Mouse (Mus musculus) MEL (cell line): ENCODE measurements around the gene Rfc5.

Experiments
- BHLHE40 ChIP-seq: IDR thresholded peaks from 2 replicates; pipeline ENCODE4 v1.6.1; 2012; ENCODE audit warnings: low read depth, mild to moderate bottlenecking, inconsistent platforms, low read length, improper control_type of control experiment, borderline replicate concordance
- CTCF ChIP-seq, 3 experiments: IDR thresholded peaks in 2 of 3; conservative IDR thresholded peaks in 1 of 3; 2 replicates each; pipeline ENCODE4 v1.5.1; 2011 to 2012; ENCODE audit warnings: low read length in 3 of 3, low read depth in 2 of 3, mild to moderate bottlenecking in 2 of 3, improper control_type of control experiment in 1 of 3, inconsistent platforms in 1 of 3, mixed read lengths in 1 of 3, moderate library complexity in 1 of 3; ENCODE audit not compliant: control insufficient read depth in 1 of 3, insufficient read depth in 1 of 3, poor library complexity in 1 of 3, severe bottlenecking in 1 of 3
- EP300 ChIP-seq, 2 experiments: IDR thresholded peaks; 2 replicates each; pipeline ENCODE4 v1.6.1; 2011; ENCODE audit warnings: improper control_type of control experiment in 2 of 2, low read length in 2 of 2, low read depth in 1 of 2, mild to moderate bottlenecking in 1 of 2
- GATA1 ChIP-seq: IDR thresholded peaks from 2 replicates; pipeline ENCODE4 v1.6.1; 2011; ENCODE audit warnings: low read depth, low read length, improper control_type of control experiment
- JUND ChIP-seq: IDR thresholded peaks from 2 replicates; pipeline ENCODE4 v1.6.1; 2011; ENCODE audit warnings: low read depth, mild to moderate bottlenecking, improper control_type of control experiment, low read length
- KAT2A ChIP-seq: conservative IDR thresholded peaks from 2 replicates; pipeline ENCODE4 v1.6.1; 2012; ENCODE audit warnings: low read depth, low read length, improper control_type of control experiment, inconsistent platforms
- MAX ChIP-seq: IDR thresholded peaks from 2 replicates; pipeline ENCODE4 v1.6.1; 2011; ENCODE audit warnings: low read length, improper control_type of control experiment
- MEF2A ChIP-seq: IDR thresholded peaks from 2 replicates; pipeline ENCODE4 v1.6.1; 2014; ENCODE audit warnings: low read depth, mild to moderate bottlenecking, inconsistent platforms, low read length, improper control_type of control experiment; ENCODE audit not compliant: poor library complexity, insufficient replicate concordance, severe bottlenecking; ENCODE audit errors: extremely low read depth
- NRF1 ChIP-seq: IDR thresholded peaks from 2 replicates; pipeline ENCODE4 v1.6.1; 2014; ENCODE audit warnings: low read depth, mild to moderate bottlenecking, inconsistent platforms, low read length, improper control_type of control experiment, moderate library complexity; ENCODE audit not compliant: poor library complexity, insufficient read depth, severe bottlenecking
- POLR2A ChIP-seq, 2 experiments: IDR thresholded peaks; 2 replicates each; pipeline ENCODE4 v1.6.1; 2011 to 2012; ENCODE audit warnings: low read length in 2 of 2, mild to moderate bottlenecking in 2 of 2, control low read depth in 1 of 2, improper control_type of control experiment in 1 of 2, low read depth in 1 of 2, moderate library complexity in 1 of 2; ENCODE audit not compliant: control insufficient read depth in 1 of 2, insufficient read depth in 1 of 2, poor library complexity in 1 of 2
- POLR2AphosphoS5 ChIP-seq: IDR thresholded peaks from 2 replicates; pipeline ENCODE4 v1.6.1; 2012; ENCODE audit warnings: low read depth, borderline replicate concordance, mild to moderate bottlenecking, inconsistent platforms, low read length, moderate library complexity, mixed read lengths
- TBP ChIP-seq: IDR thresholded peaks from 2 replicates; pipeline ENCODE4 v1.8.0; 2011; ENCODE audit warnings: low read depth, low read length, improper control_type of control experiment
- UBTF ChIP-seq: IDR thresholded peaks from 2 replicates; pipeline ENCODE4 v1.6.1; 2012; ENCODE audit warnings: low read depth, mild to moderate bottlenecking, inconsistent platforms, low read length, improper control_type of control experiment, moderate library complexity, borderline replicate concordance; ENCODE audit not compliant: insufficient read depth
- ZMIZ1 ChIP-seq: IDR thresholded peaks from 2 replicates; pipeline ENCODE4 v1.6.1; 2012; ENCODE audit warnings: low read depth, mild to moderate bottlenecking, inconsistent platforms, low read length, improper control_type of control experiment, moderate library complexity

DNA sequence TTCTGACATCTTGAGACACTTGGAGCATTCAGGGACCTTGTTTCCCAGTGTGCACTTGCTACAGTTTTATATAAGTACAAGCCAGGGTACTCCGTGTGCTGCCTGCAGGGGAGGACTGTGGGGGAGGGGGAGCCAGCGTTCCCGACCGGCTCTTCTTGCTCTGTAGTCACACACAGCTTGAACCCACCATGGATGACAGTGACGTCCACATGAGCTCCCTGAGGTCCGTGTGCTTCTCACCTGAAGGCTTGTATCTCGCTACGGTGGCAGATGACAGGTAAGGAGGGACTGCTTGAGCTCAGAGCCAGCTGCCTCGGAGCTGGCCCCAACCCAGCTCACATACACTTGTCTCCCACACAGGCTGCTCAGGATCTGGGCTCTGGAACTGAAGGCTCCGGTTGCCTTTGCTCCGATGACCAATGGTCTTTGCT lies 12.5 kb downstream of the Rfc5 start:
- TF ChIP-seq ZMIZ1 (no peak), POLR2A (IDR thresholded peaks at IDR 0.05; ENCODE audit: control insufficient read depth in 1 of 2, insufficient read depth in 1 of 2, low read depth in 1 of 2, low read length in 2 of 2, poor library complexity in 1 of 2) (no peak; a peak in 1 of 4 replicates), EP300 (IDR thresholded peaks at IDR 0.05; ENCODE audit: low read depth in 1 of 2, low read length in 2 of 2) (no peak), KAT2A (no peak), JUND (no peak), NRF1 (no peak), POLR2AphosphoS5 (no peak), UBTF (no peak), MEF2A (no peak), GATA1 (no peak), CTCF (IDR thresholded peaks at IDR 0.05 in 2 of 3, conservative IDR thresholded peaks at IDR 0.05 in 1 of 3; ENCODE audit: control insufficient read depth in 1 of 3, insufficient read depth in 1 of 3, low read depth in 2 of 3, low read length in 3 of 3, poor library complexity in 1 of 3, severe bottlenecking in 1 of 3) (no peak), BHLHE40 (no peak), TBP (no peak), MAX (no peak)
